Mouse (Mus musculus) C2C12 (cell line): ENCODE results near the gene Lhpp.

Source experiments
- CTCF ChIP-seq: IDR thresholded peaks from one replicate; pipeline ENCODE4 v1.5.1; 2011; ENCODE audit not compliant: control insufficient read depth, insufficient read depth, insufficient read length
- MAX ChIP-seq: IDR thresholded peaks from one replicate; pipeline ENCODE4 v1.6.1; 2011; ENCODE audit warnings: mild to moderate bottlenecking, control low read depth

- TF ChIP-seq CTCF (no peak), MAX (no peak)
Measured at GRCm38 (mm10) chr7:132657371-132658057, 47.1 kb downstream of the Lhpp start.
